Mouse (Mus musculus) neutrophil, adult 59 days (primary cell): ENCODE measurements around the gene Gm14124. TPM values are rescaled to one million over a fixed set of nuclear protein-coding genes. Genes with fewer than 3 reads are reported as not detected.

Experiments
- total RNA-seq, 2 experiments: library from RNA; stranded (reverse); gene quantifications; 1 replicate in 1 of 2; 2 replicates in 1 of 2; pipeline ENCODE4 v1.2.4; 2023

The Gm14124 gene
- total RNA-seq = not detected

GRCm38 (mm10) chr2:150257291-150257690 is at the start of gene Gm14124:
Gene Gm14124, plus strand, starts transcription at chr2:150257517.

GRCm38 (mm10) chr2:150217600-150218362 is 39.5 kb upstream of the Gm14124 start, which contains the start of gene Zfp937:
Gene Zfp937, plus strand, starts transcription at chr2:150218073.

DNA sequence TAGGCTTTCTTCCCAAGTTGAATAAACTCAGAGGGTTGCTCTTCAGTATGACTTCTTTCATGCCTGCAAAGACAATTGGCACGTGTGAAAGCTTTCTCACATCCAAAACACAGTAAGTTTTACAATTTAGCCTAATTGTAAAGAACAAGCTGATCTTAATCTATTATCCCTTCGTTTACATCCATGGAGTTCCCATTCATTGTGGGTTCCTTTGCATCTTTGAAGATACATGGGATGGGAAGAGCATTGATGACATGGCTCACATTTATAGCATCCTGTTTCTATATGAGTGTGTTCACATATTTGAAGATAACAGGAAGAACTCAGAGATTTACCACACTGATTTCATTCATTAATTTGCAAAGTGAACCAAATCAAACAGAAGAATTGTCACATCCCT is 1.8 kb upstream of the Gm14124 start, which contains the start of gene Gm21994:
Gene Gm21994 (minus strand): TSS at position 101 of the 400 bp plus-strand sequence.

Other genes with a start within 250 kb of the Gm14124 start
- 1 to 10 TPM; 6.5 to 6.9 TPM for gene Zfp120, start 120.8 kb upstream of the Gm14124 start, total RNA-seq
- not detected for gene Gm10770, start 77.8 kb upstream of the Gm14124 start, total RNA-seq
- not detected for gene Gm14139, start 75.8 kb upstream of the Gm14124 start, total RNA-seq
- gene Zfp937, start 39.4 kb upstream of the Gm14124 start, total RNA-seq = under 1 TPM; 0.64 to 0.77 TPM
- gene Gm21994, start 1.9 kb upstream of the Gm14124 start, total RNA-seq = 1 to 10 TPM; 2.4 to 4.5 TPM
- gene Gm10130, start 66.2 kb downstream of the Gm14124 start, total RNA-seq = not detected
- gene 3300002I08Rik, start 105.2 kb downstream of the Gm14124 start, total RNA-seq = 1 to 10 TPM in 1 of 2 experiments, under 1 TPM in 1; 0.56 to 2.2 TPM
- gene Zfp442, start 194.0 kb downstream of the Gm14124 start, total RNA-seq = under 1 TPM; 0.36 to 0.73 TPM
- under 1 TPM; 0.13 to 0.18 TPM for gene Zfp345, start 227.6 kb downstream of the Gm14124 start, total RNA-seq